Mouse (Mus musculus) heart, embryonic 14.5 days (tissue): ENCODE data around the gene Klhl35. TPM values are rescaled to one million over a fixed set of nuclear protein-coding genes. Genes with fewer than 3 reads are reported as not detected.
A peak's percentile ranks its signal among the peaks of the same experiment; 100 is the strongest.

ENCODE experiments used
- ATAC-seq: fragments of 200-750 bp; cut with Nextera tagmentation; 2 replicates; pipeline ENCODE4 v1.8.0; 2017; ENCODE audit warnings: low read depth, moderate TSS enrichment; ENCODE audit not compliant: insufficient number of reproducible peaks, insufficient read depth, low FRiP score
- H3K27ac ChIP-seq, 2 experiments: fragments of 200-500 bp in 1 of 2; fragments of 300-500 bp in 1 of 2; sonication (generic) in 1 of 2; replicated peaks in 1 of 2; 2 replicates each; pipeline ENCODE4 v1.5.1; 2012 to 2014; ENCODE audit warnings: low read depth in 2 of 2, low read length in 2 of 2, control low read depth in 1 of 2, mild to moderate bottlenecking in 1 of 2, mixed read lengths in 1 of 2; ENCODE audit not compliant: control insufficient read depth in 1 of 2, insufficient read depth in 1 of 2
- H3K27me3 ChIP-seq: fragments of 300-500 bp; sonication (generic); 2 replicates; pipeline ENCODE4 v1.6.1; 2014; ENCODE audit warnings: mild to moderate bottlenecking, low read length, control low read depth; ENCODE audit not compliant: control insufficient read depth, insufficient read depth
- H3K36me3 ChIP-seq: fragments of 300-500 bp; sonication (generic); 2 replicates; pipeline ENCODE4 v1.6.1; 2014; ENCODE audit warnings: mild to moderate bottlenecking, control low read depth, low read length, mixed read lengths; ENCODE audit not compliant: control insufficient read depth, insufficient read depth
- H3K4me1 ChIP-seq, 2 experiments: fragments of 200-500 bp in 1 of 2; fragments of 300-500 bp in 1 of 2; sonication (generic) in 1 of 2; 2 replicates each; pipeline ENCODE4 v1.6.1; 2012 to 2014; ENCODE audit warnings: low read length in 2 of 2, control low read depth in 1 of 2, mixed read lengths in 1 of 2; ENCODE audit not compliant: control insufficient read depth in 2 of 2, insufficient read depth in 2 of 2
- H3K4me2 ChIP-seq: fragments of 300-500 bp; sonication (generic); 2 replicates; pipeline ENCODE4 v1.6.1; 2014; ENCODE audit warnings: mild to moderate bottlenecking, low read length
- H3K4me3 ChIP-seq, 2 experiments: fragments of 200-500 bp in 1 of 2; fragments of 300-500 bp in 1 of 2; sonication (generic) in 1 of 2; 2 replicates each; pipeline ENCODE4 v1.5.1; 2012 to 2014; ENCODE audit warnings: low read length in 2 of 2, mild to moderate bottlenecking in 2 of 2, control low read depth in 1 of 2, low read depth in 1 of 2, moderate library complexity in 1 of 2; ENCODE audit not compliant: control insufficient read depth in 1 of 2, insufficient read depth in 1 of 2
- H3K9ac ChIP-seq: fragments of 300-500 bp; sonication (generic); 2 replicates; pipeline ENCODE4 v1.6.1; 2014; ENCODE audit warnings: mild to moderate bottlenecking, low read length
- H3K9me3 ChIP-seq: fragments of 300-500 bp; sonication (generic); 2 replicates; pipeline ENCODE4 v1.6.1; 2016; ENCODE audit warnings: low read length, control low read depth; ENCODE audit not compliant: control insufficient read depth
- WGBS: fragments of 180-500 bp; shearing (Covaris S2); extraction: QIAGEN DNeasy Blood & Tissue Kit; methylation state at CpG from one replicate; pipeline ENCODE4 v1.1.7; 2014; 5-methylcytosine and 5-hydroxymethylcytosine counted together
- polyA plus RNA-seq: library from polyadenylated mRNA; unstranded; fragments of >200 nt; fragmentation: Nextera tagmentation; extraction: Ambion mirVana; gene quantifications from 2 replicates; pipeline ENCODE4 v1.2.1, GENCODE M21; 2014

Klhl35 gene
- polyA plus RNA-seq, 1 experiment from 2014 or later: 1.1 TPM

DNA sequence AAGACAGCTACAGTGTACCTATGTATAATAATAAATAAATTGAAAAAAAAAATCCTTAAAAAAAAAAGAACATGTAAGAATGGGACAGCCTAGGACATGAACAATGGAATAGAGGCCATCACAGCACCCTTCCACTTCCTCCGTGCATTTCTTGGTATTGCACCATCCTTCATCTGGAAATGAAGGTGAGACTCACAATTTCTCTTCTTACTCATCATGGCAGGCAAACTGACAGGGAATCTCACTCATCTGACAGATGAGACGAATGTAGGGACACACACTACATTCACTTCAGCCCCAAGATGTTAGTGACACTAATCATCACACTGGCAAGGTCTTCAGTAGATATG is 9.7 kb downstream of the Klhl35 start:
- no peak overlapping the region for H3K4me2 ChIP-seq
- H3K9ac ChIP-seq: no peak overlapping the region
- 82% methylated on average over 2 of the region's 2 CpGs for WGBS
- no peak overlapping the region for H3K4me3 ChIP-seq
- no peaks in the 10 kb centered on the region for H3K27me3 ChIP-seq
- peaks cover 75% of the 10 kb centered on the region for H3K36me3 ChIP-seq
- no peak overlapping the region for H3K27ac ChIP-seq
- H3K4me1 ChIP-seq: peaks cover 6 to 27% of the 10 kb centered on the region in 2 experiments
- ATAC-seq: no peak
- H3K9me3 ChIP-seq: no peaks in the 10 kb centered on the region

DNA sequence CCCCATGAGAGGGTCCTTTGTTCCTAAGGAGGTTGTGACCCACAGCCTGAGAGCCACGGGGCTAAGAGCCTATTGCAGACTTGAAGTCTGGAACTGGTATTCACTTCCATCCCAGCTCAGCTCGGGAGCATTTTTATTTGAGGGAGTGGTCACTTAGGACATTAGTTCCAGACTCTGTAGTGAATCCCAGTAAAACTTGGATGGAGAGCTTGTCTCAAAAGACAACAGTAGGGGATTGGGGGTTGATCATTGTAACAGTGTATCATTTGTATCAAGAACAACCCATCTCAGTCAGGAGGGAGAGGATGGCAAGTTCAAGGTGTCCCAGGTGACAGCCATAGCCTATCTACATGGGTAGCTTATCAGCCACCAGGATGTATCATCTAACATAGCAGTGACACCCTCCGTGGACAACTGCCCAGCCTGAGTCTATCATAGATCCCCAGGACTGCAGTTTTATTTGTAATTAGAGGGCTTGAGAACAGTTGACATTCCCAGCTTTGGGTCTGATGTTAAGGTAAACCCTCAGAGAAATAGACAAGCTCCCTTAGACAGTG is 10.8 kb downstream of the Klhl35 start:
- Histone ChIP-seq H3K27me3 (no peaks in the 10 kb centered on the region), H3K4me3 (no peak overlapping the region), H3K4me1 (peaks cover 10 to 38% of the 10 kb centered on the region in 2 experiments), H3K9ac (no peak overlapping the region), H3K9me3 (no peaks in the 10 kb centered on the region), H3K36me3 (peaks cover 86% of the 10 kb centered on the region), H3K27ac (no peak overlapping the region), H3K4me2 (no peak overlapping the region)
- 44% methylated on average over 3 of the region's 3 CpGs for WGBS
- no peak for ATAC-seq

DNA sequence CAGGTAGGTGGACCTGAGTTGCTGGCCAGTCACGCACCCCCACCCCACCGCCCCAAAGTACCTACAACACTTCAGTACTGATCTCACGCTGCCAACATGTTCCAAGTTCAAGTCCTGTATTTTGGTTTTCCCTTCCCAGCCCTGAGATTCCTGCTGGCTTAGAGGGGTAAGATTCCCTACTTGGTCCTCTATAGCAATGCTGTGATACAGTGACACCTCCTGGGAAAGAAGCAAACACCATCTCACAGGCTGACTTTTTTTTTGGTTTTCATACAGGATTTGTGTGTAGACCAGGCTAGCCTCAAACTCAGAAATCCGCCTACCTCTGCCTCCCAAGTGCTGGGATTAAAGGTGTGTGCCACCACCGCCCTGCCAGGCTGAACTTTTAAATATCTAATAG is 11.4 kb downstream of the Klhl35 start:
- H3K36me3 ChIP-seq: peaks cover 89% of the 10 kb centered on the region
- ATAC-seq: no peak
- H3K27ac ChIP-seq: no peak overlapping the region
- WGBS: 86% methylated on average over 5 of the region's 5 CpGs
- H3K4me1 ChIP-seq: peaks cover 14 to 44% of the 10 kb centered on the region in 2 experiments
- H3K27me3 ChIP-seq: no peaks in the 10 kb centered on the region
- no peaks in the 10 kb centered on the region for H3K9me3 ChIP-seq
- H3K4me3 ChIP-seq: no peak overlapping the region
- no peak overlapping the region for H3K4me2 ChIP-seq
- H3K9ac ChIP-seq: no peak overlapping the region

DNA sequence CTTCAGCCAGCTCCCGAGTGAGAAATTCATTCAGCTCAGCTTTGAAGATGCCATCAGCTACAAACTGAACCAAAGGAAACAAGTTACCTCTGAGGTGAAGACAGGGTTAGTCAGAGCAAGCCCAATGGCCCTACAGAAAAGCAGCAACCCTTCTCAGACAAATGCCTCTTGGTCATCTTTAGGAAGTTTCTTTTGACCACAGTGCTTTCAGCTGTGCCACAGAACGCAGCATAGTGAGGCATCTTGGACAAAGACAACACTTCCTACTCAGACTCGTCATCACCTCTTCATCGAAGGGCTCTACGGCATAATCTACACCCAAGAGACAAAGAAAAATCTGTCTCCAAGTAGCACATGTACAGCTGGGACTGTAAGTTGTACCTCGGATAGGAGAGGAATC is 16.8 kb downstream of the Klhl35 start:
- no peaks in the 10 kb centered on the region for H3K27me3 ChIP-seq
- H3K4me2 ChIP-seq: peak overlapping the region; percentile 77
- no peak for ATAC-seq
- H3K36me3 ChIP-seq: peaks cover 49% of the 10 kb centered on the region
- H3K9me3 ChIP-seq: no peaks in the 10 kb centered on the region
- WGBS: 4% methylated on average over 6 of the region's 6 CpGs
- peak overlapping the region; percentile 56 to 78; a peak in 2 of 4 replicates for H3K27ac ChIP-seq
- H3K4me3 ChIP-seq: peak overlapping the region; percentile 73 to 90
- peak overlapping the region; percentile 91 for H3K9ac ChIP-seq
- H3K4me1 ChIP-seq: peaks cover 9 to 34% of the 10 kb centered on the region in 2 experiments

DNA sequence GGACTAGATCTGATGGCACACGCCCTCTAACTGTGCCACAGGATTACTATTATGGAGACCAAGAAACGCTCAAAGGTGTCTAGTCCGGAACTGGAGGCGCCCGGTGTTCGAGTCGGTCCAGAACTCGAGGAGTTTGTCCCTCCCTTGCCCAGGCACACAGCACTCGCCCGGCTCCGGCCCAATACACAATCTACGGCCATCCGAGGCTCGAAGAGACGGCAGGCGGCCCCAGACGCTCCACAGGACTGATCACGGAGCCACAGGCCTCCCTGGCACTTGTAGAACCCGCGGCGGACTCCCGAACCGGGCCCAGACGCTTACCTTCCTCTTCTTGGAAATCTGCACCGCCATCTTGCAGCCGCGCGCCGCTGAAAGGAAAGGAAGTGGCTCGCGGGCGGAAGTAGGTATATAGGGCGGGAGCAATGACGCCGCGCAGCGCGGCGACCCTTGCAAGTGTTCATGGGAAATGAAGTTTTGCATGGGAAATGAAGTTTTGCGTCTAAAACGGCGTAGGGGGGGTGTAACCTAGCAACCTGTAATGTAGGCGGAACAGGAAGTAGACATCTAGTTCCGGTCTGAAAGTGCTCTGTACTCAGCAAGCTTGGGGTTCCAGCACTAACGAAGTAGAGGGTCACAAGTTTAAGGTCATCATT is 17.6 kb downstream of the Klhl35 start, which contains the start of gene Rps3:
Rps3 (minus strand) TSS at position 468 of the 653 bp plus-strand sequence.
- peak; percentile 91 for ATAC-seq
- under 1% methylated on average over 45 of the region's 45 CpGs for WGBS
- H3K9me3 ChIP-seq: no peaks in the 10 kb centered on the region

DNA sequence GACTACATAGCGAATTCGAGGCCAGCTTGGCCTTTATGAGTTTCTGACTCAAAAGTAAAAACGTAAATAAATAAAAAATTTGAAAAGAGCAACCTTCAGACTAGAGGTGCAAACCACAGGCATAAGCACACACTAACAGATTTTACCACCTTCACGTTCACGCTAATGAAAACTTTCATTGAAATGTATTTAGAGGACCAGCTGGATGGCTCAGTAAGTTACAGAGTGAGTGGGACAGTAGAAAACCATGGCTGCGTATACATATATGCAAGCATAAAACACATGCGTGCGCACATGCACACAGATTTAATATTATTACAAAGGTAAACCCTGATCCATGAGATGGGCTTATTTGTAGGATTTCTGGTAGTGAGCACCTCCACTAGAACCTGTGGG is 18.1 kb downstream of the Klhl35 start:
- Histone ChIP-seq H3K4me1 (peaks cover 9 to 33% of the 10 kb centered on the region in 2 experiments), H3K9ac (no peak overlapping the region), H3K27ac (0 out of 4 replicates have a peak overlapping the region, but pooled peaks of 1 of the 2 experiments have one; percentile 24), H3K4me2 (peak overlapping the region; percentile 77), H3K36me3 (peaks cover 36% of the 10 kb centered on the region), H3K4me3 (0 out of 4 replicates have a peak overlapping the region, but pooled peaks of 1 of the 2 experiments have one; percentile 10), H3K27me3 (no peaks in the 10 kb centered on the region), H3K9me3 (no peaks in the 10 kb centered on the region)
- 44% methylated on average over 8 of the region's 8 CpGs for WGBS
- no peak for ATAC-seq

More for the DNA sequence above, 17.6 kb downstream of the Klhl35 start, which contains the start of gene Rps3:
- Histone ChIP-seq H3K4me3 (peak within 1 kb of the TSS; percentile 73 to 90), H3K27ac (peak within 1 kb of the TSS; percentile 56 to 78), H3K27me3 (no peaks in the 10 kb centered on the region), H3K9ac (peak within 1 kb of the TSS; percentile 91), H3K4me2 (peak within 1 kb of the TSS; percentile 77), H3K4me1 (peaks cover 9 to 34% of the 10 kb centered on the region in 2 experiments), H3K36me3 (peaks cover 41% of the 10 kb centered on the region)

DNA sequence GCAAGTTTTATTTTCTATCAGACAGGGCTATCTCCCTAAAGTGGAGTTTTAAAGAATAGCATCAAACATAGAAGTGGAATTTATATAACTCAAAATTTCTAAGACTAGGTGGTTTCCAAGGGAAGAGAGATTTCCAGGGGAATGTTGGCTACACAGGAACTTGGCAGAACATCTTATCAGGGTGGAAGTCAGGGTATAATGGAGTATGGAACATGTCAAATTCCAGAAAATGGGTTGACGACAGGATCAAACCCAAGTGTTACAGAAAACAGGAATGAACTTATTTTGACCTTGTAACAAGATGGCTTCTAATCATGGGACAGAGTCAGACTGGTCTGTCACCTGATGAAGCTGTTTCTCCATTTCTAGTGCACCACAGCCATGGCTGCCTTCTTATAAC is 18.9 kb downstream of the Klhl35 start:
- H3K4me1 ChIP-seq: peaks cover 9 to 31% of the 10 kb centered on the region in 2 experiments
- peaks cover 28% of the 10 kb centered on the region for H3K36me3 ChIP-seq
- H3K9ac ChIP-seq: no peak overlapping the region
- H3K27me3 ChIP-seq: no peaks in the 10 kb centered on the region
- ATAC-seq: no peak
- 52% methylated on average over 1 of the region's 1 CpGs for WGBS
- H3K4me3 ChIP-seq: no peak overlapping the region
- H3K27ac ChIP-seq: 0 out of 4 replicates have a peak overlapping the region, but pooled peaks of 1 of the 2 experiments have one; percentile 18
- no peak overlapping the region for H3K4me2 ChIP-seq
- H3K9me3 ChIP-seq: no peaks in the 10 kb centered on the region
